Mouse (Mus musculus): ENCODE measurements around the gene Adcy6. TPM values are rescaled to one million over a fixed set of nuclear protein-coding genes. Genes with fewer than 3 reads are reported as not detected.

Adcy6 gene
- total and polyA plus RNA-seq, 3 experiments = 76.0 to 77.3 TPM; not detected in 1

DNA sequence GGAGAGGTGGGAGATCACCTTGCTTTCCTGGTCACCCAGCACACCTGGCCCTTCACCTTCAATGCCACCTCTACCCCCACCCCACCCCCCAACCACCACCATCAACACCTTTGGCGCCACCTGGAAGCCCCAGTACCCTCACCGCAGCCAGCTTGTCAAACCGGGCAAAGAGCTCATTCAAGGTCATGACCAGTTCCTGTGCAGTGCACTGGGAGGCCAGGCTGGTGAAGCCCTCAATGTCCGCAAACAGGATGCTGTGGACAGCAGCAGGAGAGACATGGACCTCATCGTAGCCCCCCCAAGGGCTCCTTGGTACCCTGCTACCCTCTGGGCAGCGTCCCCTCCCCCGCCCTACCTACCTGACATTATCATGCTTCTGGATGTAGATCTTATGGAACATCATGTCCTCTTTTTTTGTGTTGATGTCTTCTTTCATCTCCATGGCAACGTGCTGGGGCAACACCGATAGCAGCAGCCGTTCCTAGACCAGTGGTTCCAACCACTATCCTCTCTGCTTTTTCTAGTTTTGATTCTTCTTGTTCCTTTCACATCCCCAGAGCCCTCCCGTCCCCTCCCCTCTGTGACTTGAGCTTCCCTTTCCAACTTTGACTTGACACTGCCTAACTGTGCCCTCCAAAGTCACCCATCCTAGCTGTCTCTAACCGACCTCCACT lies 9.7 kb downstream of the Adcy6 start:
- no peaks in the 10 kb centered on the region for H3K9me3 ChIP-seq (replicated peaks; ENCODE audit: insufficient read depth, low read length)
- H3K36me3 ChIP-seq (ENCODE audit: control insufficient read depth in 1 of 2, insufficient read depth in 2 of 2, low read length in 2 of 2) = peaks cover 29 to 33% of the 10 kb centered on the region in 2 experiments
- H3K4me3 ChIP-seq (ENCODE audit: control insufficient read depth in 1 of 2, insufficient read depth in 1 of 2, low read depth in 2 of 2, low read length in 2 of 2) = no peak overlapping the region
- no peaks in the 10 kb centered on the region for H3K27me3 ChIP-seq (ENCODE audit: control insufficient read depth in 1 of 2, insufficient read depth in 2 of 2, low read length in 2 of 2)
- peaks cover 40% of the 10 kb centered on the region for H3K79me2 ChIP-seq (ENCODE audit: control insufficient read depth, insufficient read depth, low read length, poor library complexity)
- H3K4me1 ChIP-seq (ENCODE audit: control insufficient read depth in 1 of 2, insufficient read depth in 2 of 2, low read length in 2 of 2) = peaks cover 23 to 39% of the 10 kb centered on the region in 2 experiments
- no peak overlapping the region for H3K27ac ChIP-seq (ENCODE audit: control insufficient read depth, low read depth, low read length)
- TF ChIP-seq MEF2A (IDR thresholded peaks at IDR 0.05; ENCODE audit: extremely low read depth, insufficient replicate concordance, low read depth, low read length, poor library complexity, severe bottlenecking) (no peak), TBP (IDR thresholded peaks at IDR 0.05; ENCODE audit: low read depth, low read length) (no peak), NRF1 (IDR thresholded peaks at IDR 0.05; ENCODE audit: insufficient read depth, low read depth, low read length, poor library complexity, severe bottlenecking) (no peak), ZKSCAN1 (IDR thresholded peaks at IDR 0.05; ENCODE audit: low read depth, low read length) (no peak), E2F4 (IDR thresholded peaks at IDR 0.05; ENCODE audit: borderline replicate concordance, low read depth, low read length) (no peak), ZNF384 (IDR thresholded peaks at IDR 0.05; ENCODE audit: low read depth, low read length) (no peak), USF2 (IDR thresholded peaks at IDR 0.05; ENCODE audit: borderline replicate concordance in 1 of 2, insufficient read depth in 1 of 2, low read depth in 1 of 2, low read length in 2 of 2) (no peak), ELF1 (IDR thresholded peaks at IDR 0.05; ENCODE audit: low read depth, low read length) (no peak), ETS1 (IDR thresholded peaks at IDR 0.05; ENCODE audit: low read depth, low read length) (no peak), SIN3A (IDR thresholded peaks at IDR 0.05; ENCODE audit: low read length) (no peak), MYC (IDR thresholded peaks at IDR 0.05; ENCODE audit: low read depth, low read length) (no peak), ZC3H11A (IDR thresholded peaks at IDR 0.05; ENCODE audit: low read depth, low read length) (no peak)
- H3K9ac ChIP-seq (ENCODE audit: control insufficient read depth, low read depth, low read length, poor library complexity, severe bottlenecking) = no peak overlapping the region
- no peak for DNase-seq (ENCODE audit: low read depth, low spot score)

GRCm38 (mm10) chr15:98596609-98597008 lies 13.3 kb downstream of the Adcy6 start:
- H3K9ac ChIP-seq (ENCODE audit: control insufficient read depth, low read depth, low read length, poor library complexity, severe bottlenecking) = no peak overlapping the region
- DNase-seq (ENCODE audit: low read depth, low spot score) = no peak
- peaks cover 5 to 32% of the 10 kb centered on the region in 2 experiments for H3K36me3 ChIP-seq (ENCODE audit: control insufficient read depth in 1 of 2, insufficient read depth in 2 of 2, low read length in 2 of 2)
- H3K9me3 ChIP-seq (replicated peaks; ENCODE audit: insufficient read depth, low read length) = no peaks in the 10 kb centered on the region
- H3K4me3 ChIP-seq (ENCODE audit: control insufficient read depth in 1 of 2, insufficient read depth in 1 of 2, low read depth in 2 of 2, low read length in 2 of 2) = no peak overlapping the region
- H3K79me2 ChIP-seq (ENCODE audit: control insufficient read depth, insufficient read depth, low read length, poor library complexity) = peaks cover 13% of the 10 kb centered on the region; the same call in 1 of the 2 replicates
- H3K27ac ChIP-seq (ENCODE audit: control insufficient read depth, low read depth, low read length) = no peak overlapping the region
- H3K27me3 ChIP-seq (ENCODE audit: control insufficient read depth in 1 of 2, insufficient read depth in 2 of 2, low read length in 2 of 2) = no peaks in the 10 kb centered on the region
- no peak for TF ChIP-seq TCF12 (IDR thresholded peaks at IDR 0.05; ENCODE audit: low read depth, low read length)
- no peak for TF ChIP-seq MXI1 (IDR thresholded peaks at IDR 0.05; ENCODE audit: low read depth, low read length)
- no peak for TF ChIP-seq EP300 (IDR thresholded peaks at IDR 0.05; ENCODE audit: low read depth in 1 of 2, low read length in 2 of 2)
- no peak for TF ChIP-seq CHD2 (IDR thresholded peaks at IDR 0.05; ENCODE audit: low read length)
- TF ChIP-seq MEF2A (IDR thresholded peaks at IDR 0.05; ENCODE audit: extremely low read depth, insufficient replicate concordance, low read depth, low read length, poor library complexity, severe bottlenecking) = no peak
- TF ChIP-seq CTCF (IDR thresholded peaks at IDR 0.05 in 2 of 3, conservative IDR thresholded peaks at IDR 0.05 in 1 of 3; ENCODE audit: control insufficient read depth in 1 of 3, insufficient read depth in 1 of 3, low read depth in 2 of 3, low read length in 3 of 3, poor library complexity in 1 of 3, severe bottlenecking in 1 of 3) = no peak
- TF ChIP-seq KAT2A (conservative IDR thresholded peaks at IDR 0.05; ENCODE audit: low read depth, low read length) = no peak
- peaks cover 3 to 8% of the 10 kb centered on the region in 2 experiments for H3K4me1 ChIP-seq (ENCODE audit: control insufficient read depth in 1 of 2, insufficient read depth in 2 of 2, low read length in 2 of 2)
